8 mouse cellular contexts compared by ENCODE assay signal in the genomic region with DNA sequence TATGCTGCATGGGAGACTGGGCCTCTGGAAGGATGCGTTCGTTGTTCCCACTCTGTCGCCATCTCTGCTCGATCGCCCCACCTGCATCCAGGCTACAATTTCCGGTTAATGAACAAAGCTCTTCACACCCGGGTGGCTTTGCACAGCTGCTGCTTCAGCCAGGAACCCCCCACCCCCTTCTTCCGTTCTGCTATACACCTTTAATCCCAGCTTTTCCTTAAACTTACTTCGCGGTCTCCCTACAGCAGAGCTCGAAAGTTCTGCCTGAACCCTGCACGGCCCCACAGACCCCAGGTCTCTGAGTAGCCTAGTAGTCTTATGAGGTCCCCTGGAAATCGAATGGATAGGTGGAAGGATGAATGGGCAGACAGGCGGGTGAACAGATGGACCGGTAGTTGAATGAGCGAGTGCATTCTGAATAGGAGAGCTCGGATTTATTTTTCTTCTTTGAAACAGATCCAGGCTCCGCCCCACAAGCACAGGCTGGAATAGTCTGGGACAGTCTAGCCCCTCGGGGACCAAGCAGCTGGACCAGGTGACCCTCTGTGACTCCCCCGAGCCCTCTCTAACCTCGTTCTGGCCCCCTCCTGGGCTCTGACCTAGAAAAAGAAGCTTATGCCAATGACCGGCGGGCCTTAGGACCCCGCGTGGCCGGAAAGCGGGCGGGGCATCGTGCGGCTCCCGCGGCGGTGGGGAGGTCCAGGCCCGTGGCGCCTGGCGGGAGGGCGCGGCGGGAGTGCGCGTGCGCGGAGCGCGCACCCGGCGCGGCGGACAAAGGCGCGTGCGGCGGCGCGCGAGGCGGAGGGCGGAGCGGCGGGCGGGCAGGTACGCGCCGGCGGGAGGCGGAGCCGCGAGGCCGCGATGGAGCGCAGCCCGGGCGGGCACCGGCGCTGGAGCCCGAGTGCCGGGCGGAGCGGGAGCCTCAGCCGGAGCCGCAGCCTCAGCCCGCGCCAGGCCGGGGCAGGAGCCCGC. TPM values are rescaled to one million over a fixed set of nuclear protein-coding genes. Genes with fewer than 3 reads are reported as not detected.
DNase-seq lines count a peak whose midpoint lies in the region; ATAC-seq and TF ChIP-seq lines count a peak whose summit lies in the region.

Sbk1 (plus strand) TSS at position 908 of the 972 bp plus-strand sequence.

- peak within 1 kb of the TSS; percentile 99 for H3K4me2 ChIP-seq in forebrain, embryonic 14.5 days (ENCODE audit: low read length)
- H3K4me2 ChIP-seq in liver, embryonic 15.5 days = peak within 1 kb of the TSS; percentile 94
- peak within 1 kb of the TSS; percentile 91 for H3K4me2 ChIP-seq in neural tube, embryonic 11.5 days (ENCODE audit: low read depth)
- peak within 1 kb of the TSS; percentile 99 for H3K4me2 ChIP-seq in stomach, embryonic 16.5 days (ENCODE audit: low read depth, low read length)

- no peaks in the 10 kb centered on the region for H3K27me3 ChIP-seq in ES-Bruce4 (ENCODE audit: control insufficient read depth, insufficient read depth, low read length, poor library complexity, severe bottlenecking)
- no peaks in the 10 kb centered on the region for H3K27me3 ChIP-seq in forebrain, embryonic 14.5 days (replicated peaks; ENCODE audit: control insufficient read depth, insufficient read depth, low read length)
- H3K27me3 ChIP-seq in liver, embryonic 15.5 days = peaks cover 92% of the 10 kb centered on the region
- no peaks in the 10 kb centered on the region for H3K27me3 ChIP-seq in neural tube, embryonic 11.5 days (ENCODE audit: control insufficient read depth, insufficient read depth, low read length)
- H3K27me3 ChIP-seq in stomach, embryonic 16.5 days (ENCODE audit: control insufficient read depth, insufficient read depth, low read length) = no peaks in the 10 kb centered on the region; the same call in 1 of the 2 replicates

- TF ChIP-seq EP300 in ES-Bruce4 (IDR thresholded peaks at IDR 0.05; ENCODE audit: insufficient read depth, low read depth, low read length) = no peak

- peak; percentile 94 for DNase-seq in cerebellum, adult 11 months
- DNase-seq in forebrain, embryonic 14.5 days (ENCODE audit: low spot score) = peak; percentile 93
- DNase-seq in heart, postnatal 10 days = peak; percentile 92 to 95
- peak; percentile 92 to 96 for DNase-seq in kidney, postnatal 4 days
- peak; percentile 94 for DNase-seq in neural tube, embryonic 11.5 days (ENCODE audit: low spot score)

- peak within 1 kb of the TSS; percentile 82 for H3K27ac ChIP-seq in ES-Bruce4 (ENCODE audit: insufficient read depth, low read length)
- H3K27ac ChIP-seq in forebrain, embryonic 14.5 days (ENCODE audit: low read depth, low read length) = peak within 1 kb of the TSS; percentile 99
- H3K27ac ChIP-seq in liver, embryonic 15.5 days (replicated peaks) = no peak within 1 kb of the TSS
- H3K27ac ChIP-seq in neural tube, embryonic 11.5 days (ENCODE audit: low read depth, low read length) = peak within 1 kb of the TSS; percentile 96
- H3K27ac ChIP-seq in stomach, embryonic 16.5 days (ENCODE audit: low read length) = peak within 1 kb of the TSS; percentile 94

- intact Hi-C loops in heart, postnatal 10 days (cut with DNase I) = no loop called here

- ATAC-seq in forebrain, embryonic 14.5 days = peak; percentile 86
- ATAC-seq in liver, embryonic 15.5 days (ENCODE audit: insufficient read depth) = peak; percentile 84
- ATAC-seq in neural tube, embryonic 11.5 days (ENCODE audit: insufficient read depth, low FRiP score, low TSS enrichment) = peak; percentile 90
- peak; percentile 95 for ATAC-seq in stomach, embryonic 16.5 days (ENCODE audit: insufficient read depth, low FRiP score)

- peaks cover 7% of the 10 kb centered on the region for H3K4me1 ChIP-seq in ES-Bruce4 (ENCODE audit: control insufficient read depth, insufficient read depth, low read length)
- peaks cover 30% of the 10 kb centered on the region for H3K4me1 ChIP-seq in forebrain, embryonic 14.5 days (ENCODE audit: control insufficient read depth, insufficient read depth, low read length)
- H3K4me1 ChIP-seq in liver, embryonic 15.5 days (replicated peaks) = peaks cover 44% of the 10 kb centered on the region
- peaks cover 32% of the 10 kb centered on the region for H3K4me1 ChIP-seq in neural tube, embryonic 11.5 days (ENCODE audit: control insufficient read depth, insufficient read depth, low read length)
- peaks cover 20% of the 10 kb centered on the region for H3K4me1 ChIP-seq in stomach, embryonic 16.5 days (ENCODE audit: control insufficient read depth, insufficient read depth, low read length)

- TF ChIP-seq POLR2A in ES-Bruce4 (IDR thresholded peaks at IDR 0.05; ENCODE audit: insufficient read depth, low read length) = no peak

- 1% methylated on average over 53 of the region's 85 CpGs for WGBS in forebrain, embryonic 14.5 days
- 1% methylated on average over 81 of the region's 85 CpGs for WGBS in liver, embryonic 15.5 days (ENCODE audit: insufficient replicate concordance)
- under 1% methylated on average over 78 of the region's 85 CpGs for WGBS in neural tube, embryonic 11.5 days
- under 1% methylated on average over 70 of the region's 85 CpGs for WGBS in stomach, embryonic 16.5 days

- peak within 1 kb of the TSS; percentile 95 for H3K9ac ChIP-seq in ES-Bruce4 (ENCODE audit: low read depth, poor library complexity, severe bottlenecking)
- H3K9ac ChIP-seq in forebrain, embryonic 14.5 days (ENCODE audit: low read length) = peak within 1 kb of the TSS; percentile 100
- H3K9ac ChIP-seq in liver, embryonic 15.5 days = peak within 1 kb of the TSS; percentile 59
- H3K9ac ChIP-seq in neural tube, embryonic 11.5 days (ENCODE audit: low read length) = peak within 1 kb of the TSS; percentile 100
- peak within 1 kb of the TSS; percentile 92 for H3K9ac ChIP-seq in stomach, embryonic 16.5 days (ENCODE audit: low read length)

- no peaks in the 10 kb centered on the region for H3K9me3 ChIP-seq in ES-Bruce4 (replicated peaks; ENCODE audit: control insufficient read depth, insufficient read depth, low read length, poor library complexity, severe bottlenecking)
- H3K9me3 ChIP-seq in forebrain, embryonic 14.5 days (replicated peaks; ENCODE audit: control insufficient read depth, low read length) = no peaks in the 10 kb centered on the region
- H3K9me3 ChIP-seq in liver, embryonic 15.5 days (replicated peaks) = no peaks in the 10 kb centered on the region
- no peaks in the 10 kb centered on the region for H3K9me3 ChIP-seq in neural tube, embryonic 11.5 days (ENCODE audit: control insufficient read depth, low read length)
- no peaks in the 10 kb centered on the region for H3K9me3 ChIP-seq in stomach, embryonic 16.5 days (replicated peaks; ENCODE audit: control insufficient read depth, low read length)

- TF ChIP-seq CTCF in ES-Bruce4 (IDR thresholded peaks at IDR 0.05; ENCODE audit: low read depth, low read length) = no peak

- peaks cover 5% of the 10 kb centered on the region; the same call in 1 of the 2 replicates for H3K36me3 ChIP-seq in ES-Bruce4 (ENCODE audit: control insufficient read depth, insufficient read depth, low read length, poor library complexity, severe bottlenecking)
- peaks cover 27% of the 10 kb centered on the region for H3K36me3 ChIP-seq in forebrain, embryonic 14.5 days (ENCODE audit: control insufficient read depth, insufficient read depth, low read length)
- no peaks in the 10 kb centered on the region for H3K36me3 ChIP-seq in liver, embryonic 15.5 days (replicated peaks)
- H3K36me3 ChIP-seq in neural tube, embryonic 11.5 days (ENCODE audit: control insufficient read depth, insufficient read depth, low read length) = peaks cover 12% of the 10 kb centered on the region; the same call in 1 of the 2 replicates
- no peaks in the 10 kb centered on the region for H3K36me3 ChIP-seq in stomach, embryonic 16.5 days (ENCODE audit: control insufficient read depth, insufficient read depth, low read length)

- H3K4me3 ChIP-seq in ES-Bruce4 (ENCODE audit: low read depth, low read length) = peak within 1 kb of the TSS; percentile 96
- peak within 1 kb of the TSS; percentile 100 for H3K4me3 ChIP-seq in forebrain, embryonic 14.5 days (ENCODE audit: low read depth, low read length)
- peak within 1 kb of the TSS; percentile 65 for H3K4me3 ChIP-seq in liver, embryonic 15.5 days (replicated peaks)
- H3K4me3 ChIP-seq in neural tube, embryonic 11.5 days (ENCODE audit: low read depth, low read length) = peak within 1 kb of the TSS; percentile 99
- H3K4me3 ChIP-seq in stomach, embryonic 16.5 days (replicated peaks; ENCODE audit: low read length) = peak within 1 kb of the TSS; percentile 92

RNA-seq across cellular contexts. Expression of gene Sbk1, which starts in this region (rescaled TPM):
- polyA plus RNA-seq in ES-Bruce4 (2011; ENCODE audit: insufficient read depth, insufficient read length, low read depth, missing spikeins) = 24.7 TPM in 2 replicates
- polyA plus RNA-seq in forebrain, embryonic 14.5 days (2014; fragmentation: Nextera tagmentation; extraction: Ambion mirVana) = 289 and 315 TPM in 2 replicates
- total RNA-seq in heart, postnatal 10 days (2021) = 10 to 100 TPM; 68.7 to 77.1 TPM
- 1.5 and 1.8 TPM in 2 replicates for polyA plus RNA-seq in liver, embryonic 15.5 days (2015; fragmentation: Nextera tagmentation; extraction: Ambion mirVana)
- polyA plus RNA-seq in neural tube, embryonic 11.5 days (2014; fragmentation: Nextera tagmentation; extraction: Ambion mirVana) = 206 and 227 TPM in 2 replicates
- 8.1 and 9.7 TPM in 2 replicates for polyA plus RNA-seq in stomach, embryonic 16.5 days (2015; fragmentation: Nextera tagmentation; extraction: Ambion mirVana)
